Mouse (Mus musculus): Measurements from ENCODE around the gene Gm38392.
"Not testable (repeated sequence)": the region's sequence is repeated elsewhere in the genome, so short reads cannot be mapped to it uniquely, and the experiment has no call there.

The Gm38392 gene

DNA sequence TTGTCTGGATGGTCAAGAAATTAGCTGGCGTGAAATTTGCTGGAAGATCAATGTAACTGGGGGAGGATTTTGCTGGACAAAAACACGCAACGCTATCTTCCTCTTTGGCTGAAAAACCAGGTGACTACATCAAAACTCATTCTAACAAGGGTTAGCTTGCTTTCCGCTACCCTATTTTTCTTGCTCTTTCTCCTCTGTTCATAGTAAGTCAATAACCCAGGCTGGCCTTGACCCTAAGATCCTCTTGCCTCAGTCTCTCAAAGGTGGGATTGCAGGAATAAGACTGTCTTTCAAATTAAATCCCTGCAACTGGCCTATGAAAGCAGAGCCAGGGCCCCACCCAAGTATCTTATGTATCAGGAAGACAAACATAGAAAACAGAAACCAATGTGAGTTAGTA is at the start of gene Gm38392:
Gm38392 (minus strand) TSS at position 101 of the 400 bp plus-strand sequence.
- no peak for DNase-seq (ENCODE audit: low read depth, low spot score)

DNA sequence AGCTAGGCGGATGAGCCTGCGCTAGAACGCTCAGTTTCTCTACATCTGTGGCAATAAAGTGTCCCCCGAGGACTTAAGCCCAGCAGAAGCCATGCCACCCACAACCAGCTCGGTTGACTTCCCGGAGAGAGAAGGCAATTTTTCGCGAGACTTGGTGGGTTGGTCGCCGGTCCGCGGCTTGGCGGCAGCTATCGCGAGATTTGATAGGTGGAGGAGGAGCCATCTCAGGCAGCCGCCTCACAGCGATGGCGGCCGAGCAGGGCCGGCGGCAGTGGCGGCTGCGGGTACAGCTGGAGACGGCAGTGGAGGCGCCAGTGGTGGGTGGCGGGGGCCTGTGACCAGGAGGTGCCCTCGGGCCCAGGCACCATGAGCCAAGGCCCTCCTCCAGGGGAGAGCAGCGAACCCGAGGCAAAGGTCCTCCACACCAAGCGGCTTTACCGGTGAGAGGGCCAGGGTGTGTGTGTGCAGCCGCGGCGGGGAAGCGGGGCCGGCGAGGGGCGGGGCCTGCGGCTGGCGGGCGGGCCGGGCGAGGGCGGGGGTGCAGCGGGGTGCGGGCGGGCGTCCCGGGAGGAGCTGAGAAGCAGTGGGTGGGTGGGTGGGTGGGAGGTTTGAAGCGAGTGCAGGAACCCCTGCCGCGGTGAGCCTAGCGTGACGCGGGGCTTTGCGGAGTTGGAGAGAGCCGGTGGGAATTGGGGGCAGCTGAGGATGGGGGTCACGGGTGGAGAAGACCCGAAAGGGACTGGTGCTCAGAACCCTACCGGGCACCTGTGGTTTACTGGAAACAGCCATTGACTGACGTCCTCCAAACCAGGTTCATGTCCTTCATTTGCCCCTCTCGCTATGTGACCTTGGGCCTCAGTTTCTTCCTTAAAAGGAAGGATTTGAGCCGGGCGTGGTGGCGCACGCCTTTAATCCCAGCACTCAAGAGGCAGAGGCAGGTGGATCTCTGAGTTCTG is 49.3 kb upstream of the Gm38392 start, which contains the start of the genes Tmem79 and Smg5:
Tmem79 (minus strand) TSS at position 91 of the 956 bp plus-strand sequence.
Smg5 (plus strand) TSS at position 203 of the 956 bp plus-strand sequence.
- peak; percentile 91 for DNase-seq (ENCODE audit: low read depth, low spot score)

DNA sequence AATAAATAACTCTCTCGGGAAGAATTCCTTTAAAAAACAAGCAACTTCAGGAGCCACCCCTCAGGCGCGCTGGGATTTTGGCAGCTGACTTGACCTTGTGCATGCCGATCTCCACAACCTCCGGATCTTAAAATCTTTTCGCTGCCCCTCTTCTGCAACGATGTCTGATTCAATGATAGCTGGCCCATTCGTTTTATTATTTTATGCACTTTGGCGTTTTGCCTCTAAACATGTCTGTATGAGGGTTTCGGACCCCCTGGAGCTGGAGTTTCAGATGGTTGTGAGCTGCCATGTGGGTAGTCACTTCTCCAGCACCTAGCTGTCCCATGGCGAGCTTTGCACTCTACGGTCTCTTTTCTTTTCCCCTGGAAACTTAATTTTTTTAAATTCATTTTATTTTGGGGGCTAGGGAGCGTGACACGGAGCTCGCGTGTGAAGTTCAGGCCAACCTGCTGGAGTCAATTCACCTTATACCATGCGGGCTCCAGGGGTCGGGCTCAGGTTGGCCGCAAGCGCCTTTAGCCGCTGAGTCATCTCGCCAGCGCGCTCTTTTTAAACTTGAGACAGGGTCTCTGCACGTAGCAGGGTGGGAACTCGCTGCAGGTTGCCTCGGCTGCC is 48.5 kb upstream of the Gm38392 start:
- DNase-seq (ENCODE audit: low read depth, low spot score) = no peak

DNA sequence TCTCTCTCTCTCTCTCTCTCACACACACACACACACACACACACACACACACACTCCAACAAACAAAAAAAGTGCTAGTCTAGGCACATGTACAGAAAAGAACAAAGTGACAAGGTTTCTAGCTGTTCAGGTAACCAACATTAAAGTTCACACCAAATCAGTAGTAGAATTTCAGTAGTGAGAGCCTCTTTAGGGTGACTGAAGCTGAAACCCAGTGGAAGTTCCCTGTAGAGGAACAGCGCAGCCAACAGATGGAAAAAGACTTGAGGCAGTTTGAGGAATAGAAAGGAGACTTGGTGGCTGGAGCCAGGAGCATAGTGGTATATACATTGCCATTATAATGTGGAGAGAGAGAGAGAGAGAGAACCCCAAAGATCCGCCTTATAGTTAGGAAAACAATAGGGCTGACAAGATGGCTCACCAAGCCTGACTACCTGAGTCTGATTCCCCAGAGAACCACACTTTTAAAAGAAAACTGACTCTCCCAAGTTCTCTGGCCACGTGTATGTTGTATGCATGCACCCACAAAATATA is 48.0 kb upstream of the Gm38392 start:
- DNase-seq (ENCODE audit: low read depth, low spot score) = no peak

DNA sequence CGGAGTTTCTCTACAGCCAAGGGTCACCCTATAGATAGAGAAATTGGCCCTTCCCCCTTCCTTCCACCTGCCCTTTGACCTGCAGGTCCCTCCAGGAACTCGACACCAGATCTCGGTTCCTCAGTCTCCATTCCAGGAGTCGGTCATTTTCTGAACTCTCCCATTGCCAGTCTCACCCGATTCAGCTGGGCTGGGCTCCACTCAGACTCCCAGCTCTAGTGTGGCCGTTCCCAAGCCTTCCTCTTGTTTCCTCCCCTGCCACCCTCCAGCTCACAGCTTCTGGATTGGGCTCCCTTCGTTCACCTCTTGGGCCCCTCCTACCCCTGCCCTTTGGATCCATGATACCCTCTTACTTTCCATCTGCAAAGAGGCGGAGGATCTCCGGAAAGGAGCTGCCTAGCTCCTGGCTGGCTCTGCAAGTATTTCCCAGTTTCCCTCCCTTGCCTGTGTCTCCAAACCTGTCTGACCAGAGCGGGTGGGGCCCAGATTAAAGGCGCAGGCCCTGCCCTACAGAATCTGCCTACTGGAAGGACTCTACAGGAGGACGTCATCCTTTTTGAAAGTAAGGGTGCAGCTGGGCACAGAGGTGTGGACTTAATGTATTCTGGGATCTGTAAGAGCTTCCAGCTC is 47.1 kb upstream of the Gm38392 start:
- DNase-seq (ENCODE audit: low read depth, low spot score) = no peak

DNA sequence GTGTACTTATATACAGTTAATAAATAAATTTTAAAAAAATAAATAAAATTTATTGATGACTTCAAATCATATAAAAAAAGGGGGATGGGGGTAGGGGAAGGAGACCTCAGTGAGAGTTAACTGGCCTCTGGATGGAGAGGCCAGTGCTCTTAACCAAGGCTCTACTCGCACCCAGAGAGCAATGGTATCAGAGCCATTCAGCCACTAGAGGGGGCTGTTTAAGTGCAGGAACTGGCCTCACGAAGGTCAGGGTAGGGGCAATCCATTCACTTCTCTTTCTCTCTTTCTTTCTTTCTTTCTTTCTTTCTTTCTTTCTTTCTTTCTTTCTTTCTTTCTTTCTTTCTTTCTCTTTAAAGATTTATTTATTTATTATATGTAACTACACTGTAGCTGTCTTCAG is 44.3 kb upstream of the Gm38392 start:
- DNase-seq (ENCODE audit: low read depth, low spot score) = peak; percentile 14

DNA sequence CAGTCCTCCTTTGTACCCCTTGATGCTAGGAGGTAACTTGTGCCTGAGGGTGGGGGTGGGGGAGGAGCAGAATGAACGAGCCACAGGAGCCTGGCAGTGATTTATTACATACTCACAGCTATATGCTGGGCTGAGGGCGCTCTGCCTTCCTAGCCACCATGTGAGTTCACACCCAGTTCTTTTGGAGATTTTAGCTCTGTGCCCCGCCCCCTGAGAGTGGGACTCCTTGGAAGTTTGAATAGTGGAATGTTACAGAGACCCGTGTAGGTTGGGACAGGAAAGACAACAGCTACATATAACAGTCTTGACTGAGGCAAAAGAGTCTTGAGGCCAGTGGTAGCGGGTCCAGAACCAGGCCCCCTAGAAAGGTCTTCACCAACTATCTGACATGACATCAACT is 41.9 kb upstream of the Gm38392 start:
- no peak for DNase-seq (ENCODE audit: low read depth, low spot score)

DNA sequence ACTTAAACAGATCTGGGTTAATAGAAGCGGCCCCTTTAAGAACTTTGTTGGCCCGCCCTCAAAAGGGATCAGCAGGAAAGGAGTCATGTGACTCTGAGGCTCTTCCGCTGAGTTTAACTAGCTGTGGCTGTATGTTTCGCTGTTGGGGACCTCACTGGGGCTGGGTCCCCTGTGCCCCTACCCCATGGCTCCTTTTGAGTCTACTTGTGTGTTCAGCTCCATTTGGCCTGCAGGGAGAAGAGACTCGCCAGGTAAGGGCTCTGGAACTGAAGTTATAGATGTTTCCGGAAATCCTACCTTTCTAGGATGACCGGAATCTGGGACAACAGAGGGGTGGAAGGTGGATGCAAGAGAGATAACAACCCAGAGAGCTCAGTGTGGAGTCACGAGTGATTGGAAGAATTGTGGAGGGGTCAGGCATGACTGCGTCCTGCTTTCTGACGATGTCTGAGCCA is 38.0 kb upstream of the Gm38392 start, which contains the start of gene Glmp:
Glmp (plus strand) TSS at position 73 of the 455 bp plus-strand sequence.
- DNase-seq (ENCODE audit: low read depth, low spot score) = peak; percentile 32

DNA sequence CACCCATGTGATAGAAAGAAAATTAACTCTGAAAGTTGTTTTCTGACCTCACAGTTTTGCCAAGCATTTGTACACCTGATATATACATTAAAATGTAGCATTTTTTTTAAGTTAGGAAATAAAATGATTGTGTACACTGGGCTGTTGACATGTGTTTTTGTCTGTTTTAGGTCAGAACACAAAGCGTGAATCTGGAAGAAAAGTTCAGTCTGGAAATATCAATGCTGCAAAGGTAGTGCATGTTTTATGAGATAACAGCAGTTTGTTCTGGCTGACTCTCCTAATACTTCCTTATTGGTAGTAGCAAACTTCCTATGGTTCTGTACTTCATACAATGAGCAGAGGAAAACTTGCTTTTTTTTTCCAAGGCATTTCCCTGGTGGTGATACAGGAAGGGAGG is 12.2 kb upstream of the Gm38392 start:
- no peak for DNase-seq (ENCODE audit: low read depth, low spot score)

DNA sequence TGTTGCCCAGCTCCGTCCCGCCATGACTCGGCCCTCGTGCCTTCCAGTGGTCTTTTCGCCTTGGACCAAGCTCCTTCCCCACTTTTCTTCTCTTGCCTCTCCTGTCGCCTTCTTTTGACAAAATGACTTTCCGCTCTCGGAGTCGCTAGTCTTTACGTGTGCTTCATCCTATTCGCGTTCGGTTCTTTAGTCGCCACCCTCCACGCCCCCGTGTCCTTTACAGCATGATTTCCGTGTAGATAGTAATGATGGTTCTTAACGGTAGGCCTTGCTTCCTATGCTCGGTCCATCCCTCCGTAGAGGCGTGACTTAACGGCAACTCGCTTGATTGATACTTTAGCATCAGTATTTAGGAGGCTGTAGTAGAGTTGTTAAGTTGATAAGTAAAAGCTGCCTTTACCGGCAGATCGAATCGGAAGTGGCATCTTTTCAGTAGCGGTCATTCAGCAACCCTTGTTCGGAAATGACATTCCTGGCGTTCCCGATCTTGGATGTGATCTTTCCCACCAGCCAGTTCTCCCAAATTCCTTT is 10.4 kb upstream of the Gm38392 start:
- peak; percentile 11 for DNase-seq (ENCODE audit: low read depth, low spot score)

DNA sequence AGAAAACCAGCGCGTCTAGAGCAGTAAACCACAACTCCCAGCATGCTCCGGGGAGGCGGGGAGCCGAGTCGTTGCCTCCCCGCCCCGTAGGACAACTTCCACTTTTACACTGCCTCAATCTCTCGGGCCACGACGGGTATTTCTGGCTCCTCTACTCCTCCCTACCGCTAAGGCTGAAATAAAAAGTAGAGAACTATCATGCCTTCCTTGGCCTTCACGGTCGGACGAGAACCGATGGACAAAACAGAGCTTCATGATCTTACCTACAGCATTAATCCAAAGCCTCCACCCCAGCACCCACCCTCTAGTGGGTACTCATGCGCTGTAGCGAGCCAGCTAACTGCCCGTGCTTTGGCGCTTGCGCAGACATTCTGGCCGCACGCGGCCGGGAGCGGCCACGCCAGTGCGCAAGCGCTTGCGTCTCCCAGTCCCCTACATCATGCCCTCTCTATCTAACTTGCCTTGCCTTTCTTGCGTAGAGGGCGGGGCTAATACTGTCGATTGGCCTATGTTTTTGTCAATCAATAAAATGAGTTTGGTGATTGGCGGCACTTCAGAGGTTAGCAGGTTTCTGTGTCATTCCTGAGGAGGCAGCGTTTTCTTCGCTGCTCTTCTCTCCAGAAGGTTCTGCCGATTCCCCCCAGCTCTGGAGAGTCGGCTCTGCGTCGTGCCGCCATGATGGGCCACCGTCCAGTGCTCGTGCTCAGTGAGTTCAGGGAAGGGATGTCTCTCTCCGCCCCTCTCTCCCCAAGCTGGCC is 9.7 kb upstream of the Gm38392 start, which contains the start of the genes Tsacc and Cct3:
Tsacc (minus strand) TSS at position 439 of the 758 bp plus-strand sequence.
Cct3 (plus strand) TSS at position 556 of the 758 bp plus-strand sequence.
- DNase-seq (ENCODE audit: low read depth, low spot score) = peak; percentile 99

DNA sequence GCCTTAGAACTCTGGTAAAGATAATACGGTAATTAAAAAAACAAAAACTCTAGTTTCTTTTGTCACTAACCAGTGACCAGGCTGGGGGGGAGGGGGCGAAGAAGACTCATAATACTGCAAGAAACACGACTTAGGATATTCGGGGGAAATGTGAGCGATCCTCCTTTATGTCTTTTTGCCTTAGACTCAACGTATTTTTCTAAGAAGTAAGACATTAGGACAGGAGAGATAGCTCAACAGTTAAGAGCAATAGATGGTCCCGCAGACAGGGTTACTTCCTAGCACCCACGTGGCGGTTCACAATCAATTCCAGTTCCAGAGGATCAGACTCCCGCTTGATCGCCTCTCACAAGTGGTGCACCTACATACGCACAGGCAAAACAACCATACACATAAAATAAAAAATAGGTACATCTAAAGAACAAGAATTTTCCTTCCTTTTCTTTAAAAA is 9.1 kb upstream of the Gm38392 start:
- no peak for DNase-seq (ENCODE audit: low read depth, low spot score)

DNA sequence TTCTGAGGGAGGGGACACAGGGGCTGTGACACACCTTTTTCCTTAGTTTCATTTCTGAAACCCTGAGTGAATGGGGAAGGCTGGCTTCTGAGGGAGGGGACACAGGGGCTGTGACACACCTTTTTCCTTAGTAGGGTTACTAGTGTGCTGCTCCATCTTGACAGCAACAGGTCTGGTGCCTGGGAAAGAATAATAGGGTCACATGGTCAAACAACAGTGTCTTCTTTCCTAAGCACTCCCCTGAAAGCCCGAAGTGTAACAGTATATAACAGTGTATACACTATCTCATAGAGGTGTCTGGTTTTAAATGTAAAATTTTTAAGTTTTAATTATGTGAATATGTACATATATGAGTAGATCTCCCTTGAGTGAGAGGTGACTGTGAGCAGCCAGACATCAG is 8.3 kb upstream of the Gm38392 start:
- DNase-seq (ENCODE audit: low read depth, low spot score) = not testable (repeated sequence)

DNA sequence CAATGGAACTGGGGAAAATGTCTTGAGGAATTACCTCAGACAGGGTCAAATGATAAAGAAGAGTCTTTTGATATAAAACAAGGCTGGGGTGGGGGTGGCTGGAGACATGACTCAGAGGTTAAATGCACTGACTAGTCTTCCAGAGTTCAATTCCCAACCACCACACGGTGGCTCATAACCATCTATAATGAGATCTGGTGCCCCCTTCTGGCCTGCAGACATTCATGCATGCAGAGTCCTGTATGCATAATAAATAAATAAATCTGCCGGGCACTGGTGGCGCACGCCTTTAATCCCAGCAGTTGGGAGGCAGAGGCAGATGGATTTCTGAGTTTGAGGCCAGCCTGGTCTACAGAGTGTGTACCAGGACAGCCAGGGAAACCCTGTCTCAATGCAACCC is 5.0 kb upstream of the Gm38392 start:
- no peak for DNase-seq (ENCODE audit: low read depth, low spot score)

DNA sequence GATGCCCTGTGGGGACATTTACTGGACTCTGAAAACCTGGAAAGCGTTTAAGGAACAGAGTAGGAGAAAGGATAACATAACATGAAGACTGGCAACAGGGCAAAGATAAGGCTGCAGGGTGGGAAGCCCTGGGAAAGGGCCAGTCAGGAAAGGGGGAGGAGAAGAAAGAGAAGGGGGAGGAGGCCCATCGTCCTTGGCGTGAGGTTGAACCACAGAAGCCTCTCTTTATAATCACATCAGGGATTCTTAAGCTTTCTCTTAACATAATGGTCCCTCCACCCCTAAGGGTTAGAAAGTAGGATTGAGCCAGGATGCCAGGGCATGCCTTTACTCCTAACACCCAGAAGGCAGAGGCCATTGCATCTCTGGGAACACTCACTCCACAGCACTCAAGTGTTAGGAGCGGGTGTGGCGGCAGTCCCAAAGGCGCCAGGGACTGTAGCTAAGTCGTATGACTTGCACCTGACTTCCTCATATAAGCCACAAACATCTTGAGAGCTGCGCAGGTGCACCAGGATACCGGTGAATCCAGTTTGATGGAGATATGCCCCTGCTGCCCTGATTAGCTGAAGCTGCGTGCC is 1.2 kb upstream of the Gm38392 start:
- not testable (repeated sequence) for DNase-seq (ENCODE audit: low read depth, low spot score)

DNA sequence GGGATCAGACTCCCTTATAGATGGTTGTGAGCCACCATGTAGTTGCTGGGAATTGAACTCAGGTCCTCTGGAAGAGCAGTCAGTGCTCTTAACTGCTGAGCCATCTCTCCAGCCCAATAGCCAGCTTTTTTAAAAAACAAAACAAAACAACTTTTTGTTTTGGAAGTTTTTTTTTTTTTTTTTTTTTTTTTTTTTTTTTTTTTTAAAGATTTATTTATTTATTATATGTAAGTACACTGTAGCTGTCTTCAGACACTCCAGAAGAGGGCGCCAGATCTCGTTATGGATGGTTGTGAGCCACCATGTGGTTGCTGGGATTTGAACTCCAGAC is 1.5 kb downstream of the Gm38392 start:
- not testable (repeated sequence) for DNase-seq (ENCODE audit: low read depth, low spot score)

DNA sequence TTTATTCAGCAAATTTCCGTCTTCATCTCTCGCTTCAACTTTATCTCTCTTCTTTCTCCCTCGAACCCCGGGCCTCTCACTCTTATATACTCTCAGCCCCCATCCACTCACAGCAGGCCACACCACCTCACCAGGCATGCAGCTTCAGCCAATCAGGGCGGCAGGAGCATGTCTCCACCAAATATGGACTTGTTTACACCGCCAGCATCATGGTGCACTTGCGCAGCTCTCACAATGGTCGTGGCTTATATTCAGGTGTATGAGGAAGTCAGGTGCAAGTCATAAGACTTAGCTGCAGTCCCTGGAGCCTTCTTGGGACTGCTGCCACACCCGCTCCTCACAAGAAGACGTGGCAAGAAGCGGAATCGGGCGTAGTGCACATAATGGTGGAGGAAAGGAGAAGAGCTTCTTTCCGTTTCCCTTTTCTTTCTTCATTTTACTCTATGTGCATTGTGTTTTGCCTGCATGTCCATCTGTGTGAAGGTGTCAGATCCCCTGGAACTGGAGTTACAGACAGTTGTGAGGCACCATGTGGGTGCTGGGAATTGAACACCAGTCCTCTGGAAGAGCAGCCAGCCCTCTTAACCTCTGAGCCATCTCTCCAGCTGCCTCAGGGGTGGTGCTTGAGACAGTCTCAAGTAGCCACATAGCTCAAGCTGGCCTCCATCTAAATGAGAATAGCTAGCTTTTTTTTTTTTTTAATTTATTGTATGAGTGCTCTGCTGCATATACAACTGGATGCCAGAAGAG is 2.0 kb downstream of the Gm38392 start:
- not testable (repeated sequence) for DNase-seq (ENCODE audit: low read depth, low spot score)

DNA sequence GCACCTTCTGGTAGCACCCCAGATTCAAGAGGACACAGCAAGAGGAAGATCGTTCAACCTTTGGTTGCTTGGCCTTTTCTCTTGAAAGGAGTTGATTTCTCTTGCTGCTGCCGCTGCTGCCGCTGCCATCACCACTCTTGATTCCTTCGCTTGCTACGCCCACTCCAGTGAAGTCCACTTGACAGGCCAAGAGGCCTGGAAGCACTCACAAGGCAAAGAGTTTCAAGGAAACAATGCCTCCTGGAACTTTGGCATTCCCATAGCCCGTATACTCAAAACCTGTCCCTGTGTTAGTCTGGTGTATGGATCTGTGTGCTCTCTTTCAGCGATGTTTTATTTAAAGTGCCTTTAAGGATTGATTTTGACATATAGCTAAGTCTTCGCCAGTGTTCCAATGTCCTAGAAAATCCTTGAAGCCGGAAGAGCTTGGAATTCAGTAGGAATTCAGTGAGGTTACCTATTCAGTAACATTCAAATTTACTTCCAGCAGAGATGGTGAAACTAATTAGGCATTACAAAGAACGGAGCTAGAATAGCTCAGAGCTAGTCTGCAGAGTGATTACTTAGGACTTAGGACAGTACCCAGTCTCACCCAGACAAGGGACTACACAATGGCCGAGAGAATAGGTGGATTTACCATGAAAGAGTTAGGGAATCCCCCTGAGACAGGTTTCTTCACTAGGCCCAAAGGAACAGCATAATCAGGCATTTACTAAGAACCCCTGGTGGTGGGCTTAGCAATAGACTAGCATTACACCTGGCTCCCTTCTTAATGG is 5.7 kb downstream of the Gm38392 start:
- DNase-seq (ENCODE audit: low read depth, low spot score) = not testable (repeated sequence)

DNA sequence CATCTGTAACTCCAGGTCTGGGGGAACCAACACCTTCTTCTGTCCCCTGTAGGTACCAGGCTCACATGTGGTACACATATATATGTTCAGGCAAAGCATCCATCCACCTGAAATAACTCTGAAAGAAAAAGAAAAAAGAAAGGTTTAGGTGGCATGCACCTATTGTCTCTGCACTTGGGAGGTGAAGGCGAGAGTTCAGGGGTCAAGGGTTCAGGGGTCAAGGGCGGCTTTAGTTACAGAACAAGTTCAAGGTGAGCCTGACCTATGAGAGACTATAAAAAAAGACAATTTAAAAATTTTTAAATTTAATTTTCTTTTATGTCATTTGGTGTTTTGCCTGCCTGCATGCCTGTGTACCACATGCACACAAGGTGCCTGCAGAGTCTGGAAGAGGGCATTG is 7.0 kb downstream of the Gm38392 start:
- DNase-seq (ENCODE audit: low read depth, low spot score) = no peak

Data from embryo, embryonic 11.5 days (tissue).